Mouse (Mus musculus) mouse trophoblast stem cell (cell line): ENCODE data around the gene Gp9.

ENCODE experiments used
- in situ Hi-C, 2 experiments: fragments of 300-500 bp; cut with MseI, MboI; formaldehyde crosslinking; loops; 2 replicates in 1 of 2; 3 replicates in 1 of 2; pipeline ENCODE4 v1.15.1; 2025

Gene Gp9

DNA sequence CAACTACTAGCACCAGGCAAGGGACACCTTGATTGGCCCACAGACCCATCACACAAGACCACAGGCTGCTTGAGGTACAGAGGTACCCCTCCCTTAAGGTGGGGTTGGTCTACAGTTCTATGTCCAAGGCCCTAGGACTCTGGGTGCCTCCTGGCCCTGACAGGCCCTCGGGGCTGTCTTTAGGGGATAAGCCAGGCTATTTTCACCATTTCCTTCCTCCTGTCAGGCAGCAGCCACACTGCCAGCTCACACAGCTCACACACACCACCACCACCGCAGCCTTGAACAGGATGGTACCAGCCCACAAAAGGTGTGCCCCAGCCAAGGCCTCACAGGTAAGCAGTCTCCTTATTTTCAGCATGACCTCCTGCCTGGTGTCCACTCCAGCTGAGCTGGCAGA is at the start of gene Gp9:
Gene Gp9 (plus strand): TSS at position 231 of the 400 bp plus-strand sequence.
- in situ Hi-C loops: no loop called here

GRCm38 (mm10) chr6:87728102-87728501 is 49.8 kb upstream of the Gp9 start:
- in situ Hi-C loops: no loop called here

GRCm38 (mm10) chr6:87730141-87730540 is 47.7 kb upstream of the Gp9 start:
- in situ Hi-C loops: no loop called here

- in situ Hi-C loops: no loop called here
Observed at GRCm38 (mm10) chr6:87730591-87731462, 47.0 kb upstream of the Gp9 start, which contains the start of gene Efcc1. Gene Efcc1 (plus strand): TSS chr6:87730869.

DNA sequence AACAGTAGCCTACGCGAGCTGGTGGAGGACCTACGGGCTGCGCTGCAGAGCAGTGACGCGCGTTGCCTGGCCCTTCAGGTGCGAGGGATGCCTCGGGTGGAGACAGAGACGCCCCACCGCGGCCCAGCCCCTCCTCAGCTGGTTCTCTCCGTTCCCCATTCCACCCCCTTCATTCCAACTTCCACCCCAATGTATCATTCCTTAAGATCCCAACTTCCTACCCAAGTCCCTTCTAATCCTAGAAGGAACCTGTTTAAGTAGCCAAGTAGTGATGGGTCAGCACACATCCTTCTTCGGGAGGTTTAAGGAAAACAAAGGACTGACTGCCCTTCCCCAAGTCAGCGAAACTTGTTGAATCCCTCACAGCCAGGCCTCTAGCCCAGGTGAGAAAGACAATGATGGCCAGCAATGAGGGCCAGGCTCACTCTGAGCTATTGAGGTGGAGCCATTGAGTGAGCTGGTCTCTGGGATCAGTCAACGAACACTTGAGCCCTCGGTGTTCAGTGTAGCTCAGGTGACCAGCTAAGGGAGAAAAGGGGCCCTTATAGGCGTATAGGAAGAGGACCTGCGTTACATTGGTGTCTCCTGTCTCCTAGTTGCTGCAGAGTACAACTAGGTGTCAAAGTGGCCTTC is 46.3 kb upstream of the Gp9 start:
- in situ Hi-C loops: no loop called here

DNA sequence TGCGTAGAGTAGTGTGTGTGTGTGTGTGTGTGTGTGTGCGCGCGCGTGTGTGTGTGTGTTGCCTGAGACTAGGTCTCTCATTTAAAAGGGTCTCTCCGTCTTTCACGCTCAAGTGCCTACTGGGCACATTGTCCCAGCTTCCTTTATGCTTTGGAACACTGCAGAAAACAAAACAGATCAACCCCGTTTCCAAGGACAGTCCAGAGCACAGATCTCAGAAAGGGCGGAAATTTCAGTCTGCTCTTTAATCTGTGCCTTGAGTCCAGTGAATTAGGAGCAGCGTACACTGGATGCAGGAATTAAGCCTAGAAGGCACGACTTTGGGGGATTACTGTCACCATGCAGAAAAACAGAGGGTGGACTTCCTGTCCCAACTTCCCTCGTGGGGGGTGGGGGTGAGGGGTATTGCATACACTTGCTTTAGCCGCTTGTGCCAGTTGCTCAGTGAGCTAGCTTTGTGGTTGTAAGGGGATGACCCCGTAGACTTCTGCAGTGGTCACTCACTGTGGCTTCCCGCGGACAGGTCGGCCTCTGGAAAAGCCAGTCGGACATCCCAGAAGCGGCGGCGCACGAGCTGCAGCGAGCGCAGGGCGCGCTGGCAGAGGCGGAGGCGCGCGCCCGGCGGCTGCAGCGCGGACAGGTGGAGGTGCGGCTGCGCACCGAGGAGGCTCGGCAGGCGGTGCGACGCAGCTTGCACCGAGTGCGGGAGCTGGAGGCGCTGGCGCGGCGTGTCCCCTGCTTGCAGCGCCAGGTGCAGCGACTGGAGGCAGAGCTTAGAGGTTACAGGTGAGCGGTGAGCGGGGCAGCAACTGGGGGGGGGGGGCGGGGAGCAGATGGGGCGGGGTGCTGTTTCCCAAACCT is 45.5 kb upstream of the Gp9 start:
- in situ Hi-C loops: no loop called here

- in situ Hi-C loops: no loop called here
Observed at GRCm38 (mm10) chr6:87733131-87733930, 44.5 kb upstream of the Gp9 start.

DNA sequence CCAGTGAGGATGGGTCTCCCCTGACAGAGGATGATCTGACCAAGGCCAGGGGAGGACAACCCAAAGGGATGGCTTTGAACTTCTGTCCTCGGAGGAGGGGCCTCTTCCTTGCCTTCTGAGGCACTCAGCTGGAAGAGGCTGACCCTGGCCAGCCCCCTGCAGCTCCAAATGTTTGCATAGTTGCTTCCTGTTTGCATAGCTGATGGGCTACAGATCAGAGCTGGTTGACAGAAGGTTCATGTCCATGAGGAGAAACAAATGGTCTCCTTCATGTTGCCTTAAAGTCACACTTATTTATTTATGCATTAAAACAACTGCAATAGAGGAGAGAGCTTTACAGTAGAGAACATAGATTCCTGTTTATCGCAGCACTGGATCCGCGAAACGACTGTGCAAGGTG is 43.7 kb upstream of the Gp9 start:
- in situ Hi-C loops: no loop called here

- in situ Hi-C loops: no loop called here
Observed at GRCm38 (mm10) chr6:87736923-87737322, 40.9 kb upstream of the Gp9 start.

DNA sequence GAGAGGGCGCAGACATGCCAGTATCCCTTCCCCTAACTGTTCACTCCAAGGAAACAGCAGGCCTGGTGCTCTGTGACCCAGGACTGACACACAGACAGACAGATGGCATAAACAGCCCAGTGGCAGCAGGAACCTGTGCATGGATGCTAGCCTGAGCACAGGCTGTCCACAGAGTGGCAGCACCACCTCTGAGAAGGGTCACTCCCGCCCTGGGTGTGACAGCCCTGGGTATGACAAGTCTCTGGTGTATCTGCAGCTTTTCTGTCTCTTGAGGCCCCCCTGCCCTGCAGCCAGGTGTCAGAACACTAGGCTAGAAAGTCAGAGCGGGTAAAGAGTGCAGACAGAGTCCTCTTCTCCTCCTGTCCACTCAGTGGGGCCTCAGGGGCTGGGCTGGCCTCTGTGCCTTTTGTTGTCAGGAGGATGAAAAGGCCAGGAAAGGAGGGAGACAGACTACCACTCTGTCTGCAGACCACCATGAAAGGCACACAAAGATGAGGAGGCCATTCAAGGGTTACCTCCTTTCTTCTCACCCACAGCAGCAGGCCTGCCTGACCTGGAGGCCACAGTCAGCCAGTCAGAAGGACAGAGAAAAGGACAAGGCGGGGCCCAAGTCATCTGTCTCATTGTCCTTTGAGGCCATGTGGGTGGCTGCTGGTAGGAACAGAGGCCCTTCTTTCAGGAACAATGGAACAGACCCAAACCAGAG is 39.8 kb upstream of the Gp9 start:
- in situ Hi-C loops: no loop called here

GRCm38 (mm10) chr6:87739898-87740297 is 38.0 kb upstream of the Gp9 start:
- in situ Hi-C loops: no loop called here

- in situ Hi-C loops: no loop called here
Observed at GRCm38 (mm10) chr6:87740496-87740895, 37.4 kb upstream of the Gp9 start.

DNA sequence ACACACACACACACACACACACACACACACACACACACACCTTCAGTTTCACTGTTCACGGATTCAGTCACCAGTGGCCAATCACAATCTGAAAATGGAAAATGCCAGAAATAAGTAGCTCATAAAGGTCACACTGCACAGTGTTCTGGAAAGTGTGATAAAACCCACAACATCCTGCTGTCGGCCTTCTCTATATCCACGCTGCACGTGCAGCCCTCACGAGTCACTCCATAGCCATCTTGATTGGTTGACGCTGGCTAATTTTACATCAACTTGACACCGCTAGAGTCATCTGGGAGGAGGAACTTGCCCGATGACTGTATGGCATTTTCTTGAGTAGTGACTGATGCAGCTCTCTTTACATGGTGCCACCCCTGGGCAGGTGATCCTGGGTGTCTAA is 35.9 kb upstream of the Gp9 start:
- in situ Hi-C loops: no loop called here

DNA sequence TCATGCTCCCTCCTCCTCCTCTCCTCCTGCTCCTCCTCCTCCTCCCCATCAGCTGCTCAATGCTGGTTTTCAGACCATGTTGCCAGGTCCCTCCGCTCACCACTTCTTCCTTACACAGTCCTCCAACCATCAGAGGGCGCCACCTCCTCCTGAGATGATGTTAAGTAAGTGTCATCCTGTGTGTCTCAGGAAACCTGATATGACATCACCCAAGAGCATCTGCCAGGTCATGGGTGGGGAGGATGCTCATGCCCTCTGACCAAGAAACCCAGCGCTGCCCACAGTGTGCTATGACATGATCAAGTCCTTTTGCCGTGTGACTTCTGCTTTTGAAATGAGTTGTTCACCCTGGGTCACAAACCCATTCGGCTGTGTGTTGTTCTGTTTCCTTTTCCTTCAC is 35.1 kb upstream of the Gp9 start:
- in situ Hi-C loops: no loop called here

DNA sequence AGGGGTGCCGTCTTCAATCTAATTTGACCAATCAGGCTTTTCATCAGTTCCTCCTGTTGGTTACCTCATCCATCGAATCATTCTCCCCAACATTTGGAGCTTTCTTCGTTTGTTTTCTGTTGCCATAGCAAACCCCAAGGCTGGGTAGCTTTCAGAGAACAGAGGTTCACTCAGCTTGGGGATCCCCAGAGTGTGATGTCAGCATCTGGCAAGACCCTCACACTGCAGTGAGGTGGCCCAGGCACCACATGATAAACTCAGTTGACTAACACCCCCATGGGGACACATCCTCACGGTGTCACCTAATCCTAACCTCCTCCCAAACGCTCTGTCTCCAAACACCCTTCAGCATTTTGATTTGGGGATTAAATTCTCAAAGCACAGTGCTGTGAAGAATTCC is 34.6 kb upstream of the Gp9 start:
- in situ Hi-C loops: no loop called here

DNA sequence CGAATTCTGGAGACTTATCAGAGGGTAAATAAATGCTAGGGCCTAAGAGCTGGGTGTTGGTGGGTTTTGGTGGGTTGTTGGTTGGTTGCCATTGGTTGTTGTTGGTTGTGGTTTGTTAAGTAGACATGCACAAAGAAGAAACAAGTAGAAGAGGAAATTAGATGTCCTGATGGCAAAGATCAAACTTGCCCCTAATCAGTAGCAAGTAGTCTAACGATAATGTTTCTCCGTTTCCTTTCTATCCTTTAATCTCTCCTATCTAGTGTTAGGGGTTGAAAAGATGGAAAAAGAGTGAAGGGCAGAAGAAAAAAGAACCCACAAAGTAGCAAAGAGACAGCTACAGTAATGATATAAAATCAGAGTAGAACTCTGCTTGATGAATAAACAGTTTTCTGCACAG is 33.2 kb upstream of the Gp9 start:
- in situ Hi-C loops: no loop called here

- in situ Hi-C loops: no loop called here
Observed at GRCm38 (mm10) chr6:87745301-87745700, 32.6 kb upstream of the Gp9 start.

- in situ Hi-C loops: no loop called here
Observed at GRCm38 (mm10) chr6:87746059-87746458, 31.8 kb upstream of the Gp9 start.

GRCm38 (mm10) chr6:87746849-87747248 is 31.0 kb upstream of the Gp9 start:
- in situ Hi-C loops: no loop called here

DNA sequence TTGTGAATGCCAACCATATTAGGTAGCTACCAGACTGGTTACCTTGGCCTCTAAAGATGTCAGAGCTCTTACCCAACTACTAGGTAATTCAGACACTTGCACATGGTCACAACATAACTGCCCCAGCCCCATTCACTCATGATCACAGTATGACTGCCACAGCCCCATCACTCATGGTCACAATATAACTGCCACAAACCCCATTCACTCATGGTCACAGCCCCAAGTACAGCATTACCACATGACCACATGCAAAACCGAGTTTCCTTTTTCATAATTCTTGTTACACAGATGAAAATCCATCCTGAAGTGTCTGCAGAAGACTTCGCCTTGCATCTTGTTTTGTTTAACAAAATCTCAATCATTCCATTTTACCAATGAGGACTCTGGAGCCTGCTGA is 29.8 kb upstream of the Gp9 start:
- in situ Hi-C loops: no loop called here

GRCm38 (mm10) chr6:87748531-87748930 is 29.3 kb upstream of the Gp9 start:
- in situ Hi-C loops: no loop called here
